9 mouse cellular contexts compared by ENCODE assay signal in genomic region chr1:184822678-184823077, GRCm38 (mm10). TPM values are rescaled to one million over a fixed set of nuclear protein-coding genes. Genes with fewer than 3 reads are reported as not detected.
DNase-seq lines count a peak whose midpoint lies in the region; ATAC-seq and TF ChIP-seq lines count a peak whose summit lies in the region.
"Had no signal": no experiment of that assay in that cellular context is flagged by ENCODE, and none has a peak within 500 bp of the region (broad histone marks: within the 10 kb centered on the region; RNA-seq: fewer than 3 reads in every experiment).

No protein-coding gene starts in this region.

- H3K9me3 ChIP-seq in hindbrain, embryonic 13.5 days: no peaks in the 10 kb centered on the region
- H3K9me3 ChIP-seq in midbrain, postnatal 0 days (ENCODE audit: low read length): no peaks in the 10 kb centered on the region
- H3K9me3 ChIP-seq in liver, embryonic 11.5 days (ENCODE audit: control insufficient read depth, low read length): no peaks in the 10 kb centered on the region

- H3K4me2 ChIP-seq in hindbrain, embryonic 13.5 days: peak overlapping the region; percentile 46
- peak overlapping the region; percentile 30 for H3K4me2 ChIP-seq in midbrain, postnatal 0 days (ENCODE audit: low read depth, low read length, poor library complexity, severe bottlenecking)
- no peak overlapping the region for H3K4me2 ChIP-seq in liver, embryonic 11.5 days

- H3K27me3 ChIP-seq in hindbrain, embryonic 13.5 days: 0 out of 2 replicates have a peak, but pooled peaks cover 4% of the 10 kb centered on the region
- no peaks in the 10 kb centered on the region for H3K27me3 ChIP-seq in midbrain, postnatal 0 days (ENCODE audit: insufficient read depth, low read length)
- no peaks in the 10 kb centered on the region for H3K27me3 ChIP-seq in liver, embryonic 11.5 days (replicated peaks; ENCODE audit: control insufficient read depth, insufficient read depth, low read length)

- H3K4me1 ChIP-seq in hindbrain, embryonic 13.5 days (replicated peaks): peaks cover 31% of the 10 kb centered on the region
- no peaks in the 10 kb centered on the region for H3K4me1 ChIP-seq in midbrain, postnatal 0 days (ENCODE audit: insufficient read depth, low read length)
- H3K4me1 ChIP-seq in liver, embryonic 11.5 days (replicated peaks; ENCODE audit: control insufficient read depth, insufficient read depth, low read length): peaks cover 12% of the 10 kb centered on the region

- 17% methylated on average over 11 of the region's 11 CpGs for WGBS in hindbrain, embryonic 13.5 days
- WGBS in midbrain, postnatal 0 days: 15% methylated on average over 11 of the region's 11 CpGs
- WGBS in liver, embryonic 11.5 days: 41% methylated on average over 11 of the region's 11 CpGs

- TF ChIP-seq CTCF in midbrain, postnatal 0 days (IDR thresholded peaks at IDR 0.05): no peak

- peak; percentile 53; the same call in 1 of the 2 replicates for ATAC-seq in hindbrain, embryonic 13.5 days (ENCODE audit: low FRiP score)
- no peak for ATAC-seq in midbrain, postnatal 0 days (ENCODE audit: low FRiP score)
- no peak for ATAC-seq in liver, embryonic 11.5 days (replicated peaks; ENCODE audit: low FRiP score)

- peak overlapping the region; percentile 23; the same call in 1 of the 2 replicates for H3K27ac ChIP-seq in hindbrain, embryonic 13.5 days
- H3K27ac ChIP-seq in midbrain, postnatal 0 days (ENCODE audit: low read depth, low read length): no peak overlapping the region
- H3K27ac ChIP-seq in liver, embryonic 11.5 days (ENCODE audit: low read depth, low read length): no peak overlapping the region

- peaks cover 29% of the 10 kb centered on the region for H3K36me3 ChIP-seq in hindbrain, embryonic 13.5 days
- H3K36me3 ChIP-seq in midbrain, postnatal 0 days (ENCODE audit: insufficient read depth, low read length): no peaks in the 10 kb centered on the region; the same call in 1 of the 2 replicates
- H3K36me3 ChIP-seq in liver, embryonic 11.5 days (ENCODE audit: control insufficient read depth, insufficient read depth, low read length): peaks cover 22% of the 10 kb centered on the region

- H3K4me3 ChIP-seq in hindbrain, embryonic 13.5 days: no peak overlapping the region
- no peak overlapping the region for H3K4me3 ChIP-seq in midbrain, postnatal 0 days (ENCODE audit: low read depth, low read length)
- no peak overlapping the region for H3K4me3 ChIP-seq in liver, embryonic 11.5 days (ENCODE audit: low read depth, low read length)

- DNase-seq in cerebellum, postnatal 25 days: peak; percentile 32 to 54
- DNase-seq in cerebellum, adult 9-10 months: no peak
- peak; percentile 21 for DNase-seq in retina, postnatal 1 day
- no peak for DNase-seq in retina, embryonic 14.5 days (ENCODE audit: low spot score)
- peak; percentile 22 for DNase-seq in midbrain, postnatal 0 days (ENCODE audit: low spot score)
- DNase-seq in thymus, postnatal 10 days (ENCODE audit: low spot score in 2 of 2): no peak
- no peak for DNase-seq in liver, embryonic 11.5 days (ENCODE audit: low spot score)

- 0 out of 2 replicates have a peak overlapping the region, but pooled peaks have one; percentile 51 for H3K9ac ChIP-seq in hindbrain, embryonic 13.5 days
- no peak overlapping the region for H3K9ac ChIP-seq in midbrain, postnatal 0 days (replicated peaks; ENCODE audit: low read length, poor library complexity, severe bottlenecking)
- no peak overlapping the region for H3K9ac ChIP-seq in liver, embryonic 11.5 days (ENCODE audit: low read depth, low read length)

RNA-seq across cellular contexts. Expression of gene Marc1, which starts 11.6 kb away (rescaled TPM):
- polyA plus RNA-seq in hindbrain, embryonic 13.5 days (2015; fragmentation: Nextera tagmentation; extraction: Ambion mirVana): 0.09 and 0.17 TPM in 2 replicates
- 0.55 TPM in 1 of 2 replicates, not detected in the other for total RNA-seq in midbrain, postnatal 0 days (2014; rRNA removed)
- polyA plus RNA-seq in midbrain, postnatal 0 days (2015; fragmentation: Nextera tagmentation; extraction: Ambion mirVana): 0.21 and 0.25 TPM in 2 replicates
- 3.9 and 5.1 TPM in 2 replicates for polyA plus RNA-seq in liver, embryonic 11.5 days (2014; fragmentation: Nextera tagmentation; extraction: Ambion mirVana)
- total RNA-seq: left cerebral cortex, postnatal 25 days had no signal

RNA-seq across cellular contexts. Expression of gene Marc2, which starts 23.6 kb away (rescaled TPM):
- 110 and 119 TPM in 2 replicates for polyA plus RNA-seq in hindbrain, embryonic 13.5 days (2015; fragmentation: Nextera tagmentation; extraction: Ambion mirVana)
- total RNA-seq in midbrain, postnatal 0 days (2014; rRNA removed): 46.3 and 56.1 TPM in 2 replicates
- 121 and 124 TPM in 2 replicates for polyA plus RNA-seq in midbrain, postnatal 0 days (2015; fragmentation: Nextera tagmentation; extraction: Ambion mirVana)
- polyA plus RNA-seq in liver, embryonic 11.5 days (2014; fragmentation: Nextera tagmentation; extraction: Ambion mirVana): 240 and 250 TPM in 2 replicates

Comparison
In these comparisons a context has a peak if more than half of its experiments do, and no peak if none do; other contexts are left out.
1. DNase-seq: peak in cerebellum, postnatal 25 days (2 of 2), retina, postnatal 1 day (single experiment) and midbrain, postnatal 0 days (single experiment); none in cerebellum, adult 9-10 months (single experiment), retina, embryonic 14.5 days (single experiment), thymus, postnatal 10 days (0 of 2) and liver, embryonic 11.5 days (single experiment).